Mouse (Mus musculus) frontal cortex, adult 2 months (tissue): ENCODE results near the gene Tnfaip8l3. TPM values are rescaled to one million over a fixed set of nuclear protein-coding genes. Genes with fewer than 3 reads are reported as not detected.

ENCODE experiments used
- DNase-seq, 2 experiments: peaks; one replicate each; pipeline ENCODE4 v3.0.0; 2022; ENCODE audit warnings: low spot score in 1 of 2; ENCODE audit errors: extremely low spot score in 1 of 2
- polyA plus RNA-seq: library from polyadenylated mRNA; depleted of rRNA; stranded (reverse); fragments of >200 nt; gene quantifications from 2 replicates; pipeline ENCODE4 v1.2.3, GENCODE M21; 2012; rRNA removed

Tnfaip8l3 gene
- 2.8 and 4.8 TPM in 2 replicates for polyA plus RNA-seq

GRCm38 (mm10) chr9:54068032-54068649 lies at the start of gene Tnfaip8l3:
Gene Tnfaip8l3 (minus strand): TSS chr9:54068388.
- no peak for DNase-seq

GRCm38 (mm10) chr9:54112726-54113125 lies 44.5 kb upstream of the Tnfaip8l3 start:
- peak in 1 of 2 experiments; percentile 55 for DNase-seq

GRCm38 (mm10) chr9:54098636-54099035 lies 30.4 kb upstream of the Tnfaip8l3 start:
- DNase-seq: no peak

- peak; percentile 21 to 59 for DNase-seq
Observed at GRCm38 (mm10) chr9:54097091-54097490, 28.9 kb upstream of the Tnfaip8l3 start.

GRCm38 (mm10) chr9:54084245-54084644 lies 16.1 kb upstream of the Tnfaip8l3 start:
- no peak for DNase-seq

GRCm38 (mm10) chr9:54077740-54078139 lies 9.6 kb upstream of the Tnfaip8l3 start:
- DNase-seq: no peak

GRCm38 (mm10) chr9:54074901-54075300 lies 6.7 kb upstream of the Tnfaip8l3 start:
- no peak for DNase-seq

GRCm38 (mm10) chr9:54073688-54074087 lies 5.5 kb upstream of the Tnfaip8l3 start:
- no peak for DNase-seq

GRCm38 (mm10) chr9:54071474-54072095 lies 3.4 kb upstream of the Tnfaip8l3 start:
- peak in 1 of 2 experiments; percentile 55 for DNase-seq

GRCm38 (mm10) chr9:54069204-54069603 lies 1.0 kb upstream of the Tnfaip8l3 start:
- no peak for DNase-seq

GRCm38 (mm10) chr9:54068777-54069176 lies 589 bp upstream of the Tnfaip8l3 start:
- DNase-seq: peak in 1 of 2 experiments; percentile 65

GRCm38 (mm10) chr9:54067642-54068031 lies 551 bp downstream of the Tnfaip8l3 start:
- no peak for DNase-seq

- DNase-seq: no peak
Observed at GRCm38 (mm10) chr9:54064836-54065235, 3.4 kb downstream of the Tnfaip8l3 start.

GRCm38 (mm10) chr9:54063655-54064054 lies 4.5 kb downstream of the Tnfaip8l3 start:
- no peak for DNase-seq

- no peak for DNase-seq
Observed at GRCm38 (mm10) chr9:54061666-54062065, 6.5 kb downstream of the Tnfaip8l3 start.

- no peak for DNase-seq
Observed at GRCm38 (mm10) chr9:54051298-54052068, 16.7 kb downstream of the Tnfaip8l3 start.

- no peak for DNase-seq
Observed at GRCm38 (mm10) chr9:54048978-54049377, 19.2 kb downstream of the Tnfaip8l3 start.

- DNase-seq: no peak
Observed at GRCm38 (mm10) chr9:54043067-54043466, 25.1 kb downstream of the Tnfaip8l3 start.

- peak; percentile 13 to 55 for DNase-seq
Observed at GRCm38 (mm10) chr9:54037717-54038116, 30.5 kb downstream of the Tnfaip8l3 start.

- DNase-seq: no peak
Observed at GRCm38 (mm10) chr9:54034691-54035090, 33.5 kb downstream of the Tnfaip8l3 start.

- no peak for DNase-seq
Observed at GRCm38 (mm10) chr9:54022795-54023194, 45.4 kb downstream of the Tnfaip8l3 start.
